Mouse (Mus musculus): ENCODE measurements around the gene Atf7ip2. TPM values are rescaled to one million over a fixed set of nuclear protein-coding genes. Genes with fewer than 3 reads are reported as not detected.

Gene Atf7ip2
- polyA plus RNA-seq, 1 experiment from 2014 or later = 1.2 TPM

Small RNAs within 50 kb of the gene (microRNA-seq; reads per million reads assigned to microRNA genes)
- gene Gm22932 = not detected

Other genes with a start within 250 kb of the Atf7ip2 start
- 0.33 and 0.44 TPM in 2 replicates for gene Grin2a, start 197.2 kb upstream of the Atf7ip2 start, polyA plus RNA-seq (2014; fragmentation: Nextera tagmentation; extraction: Ambion mirVana)
- gene Rpl39l, start 22.5 kb upstream of the Atf7ip2 start, polyA plus RNA-seq (2014; fragmentation: Nextera tagmentation; extraction: Ambion mirVana) = not detected in 2 replicates
- 3.2 and 4.3 TPM in 2 replicates for gene Emp2, start 121.3 kb downstream of the Atf7ip2 start, polyA plus RNA-seq (2014; fragmentation: Nextera tagmentation; extraction: Ambion mirVana)
- gene Tekt5, start 202.8 kb downstream of the Atf7ip2 start, polyA plus RNA-seq (2014; fragmentation: Nextera tagmentation; extraction: Ambion mirVana) = 0.16 and 0.18 TPM in 2 replicates
- 66.5 and 71.8 TPM in 2 replicates for gene Nubp1, start 219.2 kb downstream of the Atf7ip2 start, polyA plus RNA-seq (2014; fragmentation: Nextera tagmentation; extraction: Ambion mirVana)